Mouse (Mus musculus): ENCODE data around the gene Npl. TPM values are rescaled to one million over a fixed set of nuclear protein-coding genes. Genes with fewer than 3 reads are reported as not detected.

Npl gene
- polyA plus RNA-seq, 1 experiment from 2014 or later = 14.5 TPM

- Histone ChIP-seq H3K36me3 (ENCODE audit: control insufficient read depth, insufficient read depth, low read length) (no peaks in the 10 kb centered on the region), H3K4me3 (ENCODE audit: low read depth, low read length) (no peak overlapping the region), H3K4me1 (ENCODE audit: control insufficient read depth, insufficient read depth, low read length) (no peaks in the 10 kb centered on the region), H3K27ac (ENCODE audit: low read depth, low read length) (no peak overlapping the region), H3K9me3 (ENCODE audit: control insufficient read depth, low read length) (no peaks in the 10 kb centered on the region), H3K27me3 (ENCODE audit: control insufficient read depth, insufficient read depth, low read length) (no peaks in the 10 kb centered on the region), H3K9ac (ENCODE audit: low read length) (no peak overlapping the region), H3K4me2 (ENCODE audit: low read depth) (no peak overlapping the region)
- 81% methylated on average over 4 of the region's 4 CpGs for WGBS
- no peak for DNase-seq (ENCODE audit: low spot score)
- ATAC-seq (ENCODE audit: insufficient read depth, low FRiP score, low TSS enrichment) = no peak
These were observed 33.3 kb upstream of the Npl start for GRCm38 (mm10) chr1:153583189-153583588.

DNA sequence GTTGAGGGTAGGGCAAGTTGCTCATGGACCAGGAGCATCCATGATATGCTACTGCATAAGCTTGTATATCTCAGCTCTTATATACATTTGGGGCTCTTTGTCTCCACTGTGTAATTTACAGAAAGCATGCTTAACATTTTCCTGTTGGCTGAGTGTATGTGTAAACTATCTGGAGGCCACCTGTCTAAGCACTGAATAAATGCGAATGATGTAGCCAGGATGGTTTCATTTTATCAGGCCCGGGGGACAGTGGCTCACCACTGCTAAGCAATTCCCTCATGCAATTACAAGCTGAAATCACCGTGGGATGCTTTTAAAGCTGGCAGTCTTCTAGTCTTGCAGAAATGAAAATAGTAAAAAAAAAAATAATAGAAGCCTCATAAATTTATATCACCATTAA is 24.9 kb upstream of the Npl start:
- no peak overlapping the region for H3K4me2 ChIP-seq (ENCODE audit: low read depth)
- ATAC-seq (ENCODE audit: insufficient read depth, low FRiP score, low TSS enrichment) (no peak), DNase-seq (ENCODE audit: low spot score) (no peak)

GRCm38 (mm10) chr1:153572271-153573043 is 22.6 kb upstream of the Npl start:
- Histone ChIP-seq H3K4me3 (ENCODE audit: low read depth, low read length) (no peak overlapping the region), H3K9me3 (ENCODE audit: control insufficient read depth, low read length) (no peaks in the 10 kb centered on the region), H3K4me2 (ENCODE audit: low read depth) (no peak overlapping the region), H3K27me3 (ENCODE audit: control insufficient read depth, insufficient read depth, low read length) (no peaks in the 10 kb centered on the region), H3K36me3 (ENCODE audit: control insufficient read depth, insufficient read depth, low read length) (no peaks in the 10 kb centered on the region), H3K4me1 (ENCODE audit: control insufficient read depth, insufficient read depth, low read length) (no peaks in the 10 kb centered on the region), H3K27ac (ENCODE audit: low read depth, low read length) (no peak overlapping the region), H3K9ac (ENCODE audit: low read length) (no peak overlapping the region)
- 79% methylated on average over 4 of the region's 4 CpGs for WGBS
- no peak for DNase-seq (ENCODE audit: low spot score)
- ATAC-seq (ENCODE audit: insufficient read depth, low FRiP score, low TSS enrichment) = no peak

More for the DNA sequence above, 24.9 kb upstream of the Npl start:
- 60% methylated on average over 3 of the region's 3 CpGs for WGBS
- Histone ChIP-seq H3K4me1 (ENCODE audit: control insufficient read depth, insufficient read depth, low read length) (no peaks in the 10 kb centered on the region), H3K27me3 (ENCODE audit: control insufficient read depth, insufficient read depth, low read length) (no peaks in the 10 kb centered on the region), H3K4me3 (ENCODE audit: low read depth, low read length) (no peak overlapping the region), H3K9me3 (ENCODE audit: control insufficient read depth, low read length) (no peaks in the 10 kb centered on the region), H3K36me3 (ENCODE audit: control insufficient read depth, insufficient read depth, low read length) (no peaks in the 10 kb centered on the region), H3K27ac (ENCODE audit: low read depth, low read length) (no peak overlapping the region), H3K9ac (ENCODE audit: low read length) (no peak overlapping the region)

DNA sequence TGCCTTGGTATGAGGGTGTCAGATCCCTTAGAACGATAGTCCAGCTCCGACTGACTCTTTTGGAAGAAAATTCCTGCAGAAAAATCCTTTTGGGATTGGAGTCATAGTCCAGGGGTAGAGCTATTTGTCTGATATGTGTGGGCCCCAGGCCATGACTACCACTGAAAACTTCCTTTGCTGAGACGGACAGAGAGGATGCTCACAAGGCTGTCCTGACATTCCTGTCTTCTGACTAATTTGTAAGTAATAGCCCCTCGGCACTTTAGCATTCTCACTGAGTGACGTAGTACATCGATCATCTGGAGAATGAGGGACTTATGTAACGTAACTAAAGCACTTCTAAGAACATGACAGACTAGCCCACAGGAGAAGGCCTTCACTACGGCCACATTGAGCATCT is 15.9 kb upstream of the Npl start:
- Histone ChIP-seq H3K4me2 (ENCODE audit: low read depth) (no peak overlapping the region), H3K4me1 (ENCODE audit: control insufficient read depth, insufficient read depth, low read length) (no peaks in the 10 kb centered on the region), H3K4me3 (ENCODE audit: low read depth, low read length) (no peak overlapping the region), H3K27ac (ENCODE audit: low read depth, low read length) (no peak overlapping the region), H3K9me3 (ENCODE audit: control insufficient read depth, low read length) (no peaks in the 10 kb centered on the region), H3K36me3 (ENCODE audit: control insufficient read depth, insufficient read depth, low read length) (no peaks in the 10 kb centered on the region), H3K27me3 (ENCODE audit: control insufficient read depth, insufficient read depth, low read length) (no peaks in the 10 kb centered on the region), H3K9ac (ENCODE audit: low read length) (no peak overlapping the region)
- ATAC-seq (ENCODE audit: insufficient read depth, low FRiP score, low TSS enrichment) (no peak), DNase-seq (ENCODE audit: low spot score) (no peak)
- WGBS = 86% methylated on average over 8 of the region's 8 CpGs

GRCm38 (mm10) chr1:153564701-153565100 is 14.9 kb upstream of the Npl start:
- ATAC-seq (ENCODE audit: insufficient read depth, low FRiP score, low TSS enrichment) (no peak), DNase-seq (ENCODE audit: low spot score) (no peak)
- H3K4me1 ChIP-seq (ENCODE audit: control insufficient read depth, insufficient read depth, low read length) = no peaks in the 10 kb centered on the region
- 87% methylated on average over 7 of the region's 7 CpGs for WGBS
- no peak overlapping the region for H3K4me3 ChIP-seq (ENCODE audit: low read depth, low read length)
- H3K9ac ChIP-seq (ENCODE audit: low read length) = no peak overlapping the region
- H3K4me2 ChIP-seq (ENCODE audit: low read depth) = no peak overlapping the region
- no peaks in the 10 kb centered on the region for H3K9me3 ChIP-seq (ENCODE audit: control insufficient read depth, low read length)
- H3K36me3 ChIP-seq (ENCODE audit: control insufficient read depth, insufficient read depth, low read length) = no peaks in the 10 kb centered on the region
- H3K27ac ChIP-seq (ENCODE audit: low read depth, low read length) = no peak overlapping the region
- no peaks in the 10 kb centered on the region for H3K27me3 ChIP-seq (ENCODE audit: control insufficient read depth, insufficient read depth, low read length)

DNA sequence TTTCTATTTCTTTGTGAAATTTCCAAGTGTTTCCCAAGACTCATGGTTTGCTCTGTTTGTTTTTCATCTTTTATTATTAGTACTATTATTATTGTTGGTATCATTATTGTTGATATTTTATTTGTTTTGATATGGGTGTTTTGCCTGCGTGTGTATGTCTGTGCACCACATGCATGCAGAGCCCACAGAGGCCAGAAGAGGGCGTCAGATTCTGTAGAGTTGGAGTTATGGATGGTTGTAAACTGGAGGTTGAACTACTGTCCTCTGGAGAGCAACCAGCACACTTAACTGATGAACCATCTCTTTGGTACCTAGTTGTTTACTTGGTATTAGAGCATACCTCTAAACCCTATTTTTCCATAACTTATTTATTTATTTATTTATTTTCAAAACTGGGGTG is 13.8 kb upstream of the Npl start:
- H3K27ac ChIP-seq (ENCODE audit: low read depth, low read length) = no peak overlapping the region
- DNase-seq (ENCODE audit: low spot score) = no peak
- 49% methylated on average over 2 of the region's 2 CpGs for WGBS
- H3K4me1 ChIP-seq (ENCODE audit: control insufficient read depth, insufficient read depth, low read length) = no peaks in the 10 kb centered on the region
- H3K9me3 ChIP-seq (ENCODE audit: control insufficient read depth, low read length) = no peaks in the 10 kb centered on the region
- ATAC-seq (ENCODE audit: insufficient read depth, low FRiP score, low TSS enrichment) = no peak
- no peaks in the 10 kb centered on the region for H3K36me3 ChIP-seq (ENCODE audit: control insufficient read depth, insufficient read depth, low read length)
- no peak overlapping the region for H3K4me2 ChIP-seq (ENCODE audit: low read depth)
- H3K27me3 ChIP-seq (ENCODE audit: control insufficient read depth, insufficient read depth, low read length) = no peaks in the 10 kb centered on the region
- no peak overlapping the region for H3K9ac ChIP-seq (ENCODE audit: low read length)
- H3K4me3 ChIP-seq (ENCODE audit: low read depth, low read length) = no peak overlapping the region

DNA sequence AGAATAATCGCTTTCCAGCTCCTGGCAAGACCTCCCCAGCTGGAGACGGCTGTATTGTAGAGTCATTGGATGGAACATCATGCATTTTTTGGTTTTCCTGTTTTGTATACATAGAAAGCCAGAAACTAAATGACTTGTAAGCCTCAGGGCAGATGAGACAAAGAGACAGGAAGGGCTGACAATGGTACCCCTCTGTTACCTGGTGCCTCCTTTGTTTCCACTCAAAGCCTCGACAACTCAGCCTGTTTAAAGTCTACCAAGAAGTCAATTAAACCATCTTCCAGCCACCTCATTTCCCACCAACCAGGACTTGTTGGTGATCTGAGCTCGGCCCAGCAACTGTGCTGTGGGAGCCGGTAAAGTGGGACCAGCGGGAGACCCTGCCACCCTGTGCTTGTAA is 11.0 kb upstream of the Npl start:
- Histone ChIP-seq H3K9ac (ENCODE audit: low read length) (no peak overlapping the region), H3K36me3 (ENCODE audit: control insufficient read depth, insufficient read depth, low read length) (no peaks in the 10 kb centered on the region), H3K4me1 (ENCODE audit: control insufficient read depth, insufficient read depth, low read length) (no peaks in the 10 kb centered on the region), H3K27me3 (ENCODE audit: control insufficient read depth, insufficient read depth, low read length) (no peaks in the 10 kb centered on the region), H3K9me3 (ENCODE audit: control insufficient read depth, low read length) (no peaks in the 10 kb centered on the region), H3K27ac (ENCODE audit: low read depth, low read length) (no peak overlapping the region), H3K4me2 (ENCODE audit: low read depth) (no peak overlapping the region), H3K4me3 (ENCODE audit: low read depth, low read length) (no peak overlapping the region)
- DNase-seq (ENCODE audit: low spot score) (no peak), ATAC-seq (ENCODE audit: insufficient read depth, low FRiP score, low TSS enrichment) (no peak)
- 58% methylated on average over 6 of the region's 6 CpGs for WGBS

DNA sequence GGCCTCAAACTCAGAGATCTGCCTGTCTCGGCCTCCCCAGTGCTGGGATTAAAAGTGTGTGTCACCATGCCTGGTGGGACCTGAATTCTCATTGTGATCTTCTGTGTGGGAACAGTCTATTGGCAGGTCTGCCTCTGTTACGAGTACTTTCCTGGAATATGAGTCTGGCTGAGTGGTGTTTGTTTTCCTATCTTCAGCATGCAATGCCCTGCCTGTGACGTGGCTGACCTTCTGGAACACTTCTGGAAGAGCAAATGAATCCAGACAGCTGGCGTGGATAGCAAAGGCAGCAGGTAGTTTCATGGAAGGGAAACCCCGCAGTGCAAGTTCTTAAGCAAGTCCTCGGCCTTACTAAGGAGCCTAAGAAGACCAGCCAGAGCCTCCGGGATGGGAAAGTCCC is 9.9 kb upstream of the Npl start:
- H3K27ac ChIP-seq (ENCODE audit: low read depth, low read length) = no peak overlapping the region
- no peaks in the 10 kb centered on the region for H3K36me3 ChIP-seq (ENCODE audit: control insufficient read depth, insufficient read depth, low read length)
- H3K4me1 ChIP-seq (ENCODE audit: control insufficient read depth, insufficient read depth, low read length) = no peaks in the 10 kb centered on the region
- H3K9ac ChIP-seq (ENCODE audit: low read length) = no peak overlapping the region
- no peaks in the 10 kb centered on the region for H3K27me3 ChIP-seq (ENCODE audit: control insufficient read depth, insufficient read depth, low read length)
- no peak for ATAC-seq (ENCODE audit: insufficient read depth, low FRiP score, low TSS enrichment)
- no peak overlapping the region for H3K4me2 ChIP-seq (ENCODE audit: low read depth)
- WGBS = 59% methylated on average over 7 of the region's 7 CpGs
- no peaks in the 10 kb centered on the region for H3K9me3 ChIP-seq (ENCODE audit: control insufficient read depth, low read length)
- H3K4me3 ChIP-seq (ENCODE audit: low read depth, low read length) = no peak overlapping the region
- no peak for DNase-seq (ENCODE audit: low spot score)

DNA sequence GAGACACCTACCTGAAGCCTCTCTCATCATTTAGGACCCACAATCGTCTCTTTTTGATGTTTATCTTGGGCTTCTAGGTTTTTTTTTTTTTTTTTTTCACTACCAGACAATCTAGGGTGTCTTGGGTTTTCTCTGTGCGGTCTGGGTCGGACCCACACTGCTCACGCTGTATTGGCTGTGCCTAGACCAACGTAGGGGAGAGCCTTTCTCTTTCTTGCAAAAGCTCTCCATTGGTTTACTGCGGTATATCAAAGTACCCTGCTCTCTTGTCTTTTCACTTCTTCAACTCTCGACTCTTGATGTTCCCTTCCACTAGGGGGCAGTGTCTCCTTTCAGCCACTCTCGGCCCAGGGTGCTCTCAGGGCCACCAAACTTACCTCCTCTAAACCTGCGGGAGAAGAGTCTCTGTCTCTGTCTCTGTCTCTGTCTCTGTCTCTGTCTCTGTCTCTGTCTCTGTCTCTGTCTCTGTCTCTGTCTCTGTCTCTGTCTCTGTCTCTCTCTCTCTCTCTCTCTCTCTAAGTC is 9.3 kb upstream of the Npl start:
- no peak overlapping the region for H3K9ac ChIP-seq (ENCODE audit: low read length)
- H3K4me2 ChIP-seq (ENCODE audit: low read depth) = no peak overlapping the region
- H3K4me3 ChIP-seq (ENCODE audit: low read depth, low read length) = no peak overlapping the region
- WGBS = 17% methylated on average over 9 of the region's 9 CpGs
- no peaks in the 10 kb centered on the region for H3K27me3 ChIP-seq (ENCODE audit: control insufficient read depth, insufficient read depth, low read length)
- no peaks in the 10 kb centered on the region for H3K4me1 ChIP-seq (ENCODE audit: control insufficient read depth, insufficient read depth, low read length)
- DNase-seq (ENCODE audit: low spot score) (peak; percentile 76), ATAC-seq (ENCODE audit: insufficient read depth, low FRiP score, low TSS enrichment) (peak; percentile 55; the same call in 1 of the 2 replicates)
- no peak overlapping the region for H3K27ac ChIP-seq (ENCODE audit: low read depth, low read length)
- no peaks in the 10 kb centered on the region for H3K9me3 ChIP-seq (ENCODE audit: control insufficient read depth, low read length)
- H3K36me3 ChIP-seq (ENCODE audit: control insufficient read depth, insufficient read depth, low read length) = no peaks in the 10 kb centered on the region

Measured in neural tube, embryonic 11.5 days (tissue).